Mouse (Mus musculus) 3134 (cell line): ENCODE measurements around the gene Pcnt.

Experiments used
- DNase-seq: peaks from one replicate; pipeline ENCODE4 v3.0.0-alpha.2; 2011; ENCODE audit warnings: low spot score; ENCODE audit not compliant: insufficient read length; ENCODE audit errors: extremely low read depth

Gene Pcnt

DNA sequence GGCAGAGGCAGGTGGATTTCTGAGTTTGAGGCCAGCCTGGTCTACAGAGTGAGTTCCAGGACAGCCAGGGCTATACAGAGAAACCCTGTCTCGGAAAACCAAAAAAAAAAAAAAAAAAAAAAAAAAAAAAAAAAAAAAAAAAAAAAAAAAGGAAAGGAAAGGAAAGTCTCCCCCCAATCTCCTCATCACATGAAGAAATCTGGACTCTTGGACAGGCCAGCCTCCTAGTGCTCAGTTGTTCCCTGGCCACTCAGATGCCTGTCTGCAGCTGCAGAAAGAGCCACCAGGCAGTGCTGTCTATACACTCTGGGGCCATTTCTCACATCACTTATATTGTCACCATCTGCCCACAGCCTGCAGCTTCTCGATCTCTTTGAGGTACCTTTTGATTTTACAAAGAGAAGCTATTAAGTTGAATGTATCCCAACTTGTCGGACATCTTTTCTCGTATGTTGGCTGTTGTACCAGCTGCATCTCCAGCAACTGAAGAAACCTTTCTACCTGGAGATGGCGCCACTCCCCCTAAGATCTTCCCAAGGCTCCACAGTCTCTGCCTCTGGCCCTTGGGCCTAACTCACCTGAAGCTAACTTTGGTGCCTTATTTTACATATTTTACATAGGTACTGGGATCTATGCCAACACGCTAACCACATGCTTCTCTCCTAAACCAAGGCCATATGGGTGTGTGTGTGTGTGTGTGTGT is 116.1 kb downstream of the Pcnt start:
- no peak for DNase-seq

DNA sequence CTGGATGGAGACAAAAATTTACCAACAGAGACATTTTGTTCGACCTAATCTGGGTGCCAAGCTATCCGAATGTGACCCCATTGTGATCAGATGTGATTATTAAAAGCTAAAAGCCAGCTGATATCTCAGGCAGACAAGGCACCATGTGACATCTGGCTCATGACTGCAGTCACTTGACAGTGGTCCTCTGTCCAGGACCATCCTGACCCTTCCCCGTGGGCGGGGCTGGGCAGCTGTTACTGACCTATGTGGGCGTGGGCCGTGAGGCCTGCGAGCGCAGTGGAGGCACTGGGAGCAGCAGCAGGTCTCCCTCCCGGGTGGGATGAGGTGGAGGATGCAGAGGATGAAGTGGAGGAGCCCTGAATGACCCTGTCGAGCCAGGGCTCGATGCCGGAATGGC is 125.0 kb downstream of the Pcnt start:
- no peak for DNase-seq

GRCm38 (mm10) chr10:76316194-76316593 is 126.4 kb downstream of the Pcnt start:
- DNase-seq: no peak

- DNase-seq: no peak
Measured at GRCm38 (mm10) chr10:76306738-76307137, 135.8 kb downstream of the Pcnt start.
